Mouse (Mus musculus) liver, embryonic 14.5 days (tissue): ENCODE measurements around the gene Pla2g4d.

Experiments used
- CTCF ChIP-seq: IDR thresholded peaks from 2 replicates; pipeline ENCODE4 v1.5.1; 2016; ENCODE audit warnings: antibody characterized with exemption, low read depth, control low read depth
- EP300 ChIP-seq: IDR thresholded peaks from 2 replicates; pipeline ENCODE4 v1.6.1; 2016; ENCODE audit warnings: antibody characterized with exemption, low read depth

DNA sequence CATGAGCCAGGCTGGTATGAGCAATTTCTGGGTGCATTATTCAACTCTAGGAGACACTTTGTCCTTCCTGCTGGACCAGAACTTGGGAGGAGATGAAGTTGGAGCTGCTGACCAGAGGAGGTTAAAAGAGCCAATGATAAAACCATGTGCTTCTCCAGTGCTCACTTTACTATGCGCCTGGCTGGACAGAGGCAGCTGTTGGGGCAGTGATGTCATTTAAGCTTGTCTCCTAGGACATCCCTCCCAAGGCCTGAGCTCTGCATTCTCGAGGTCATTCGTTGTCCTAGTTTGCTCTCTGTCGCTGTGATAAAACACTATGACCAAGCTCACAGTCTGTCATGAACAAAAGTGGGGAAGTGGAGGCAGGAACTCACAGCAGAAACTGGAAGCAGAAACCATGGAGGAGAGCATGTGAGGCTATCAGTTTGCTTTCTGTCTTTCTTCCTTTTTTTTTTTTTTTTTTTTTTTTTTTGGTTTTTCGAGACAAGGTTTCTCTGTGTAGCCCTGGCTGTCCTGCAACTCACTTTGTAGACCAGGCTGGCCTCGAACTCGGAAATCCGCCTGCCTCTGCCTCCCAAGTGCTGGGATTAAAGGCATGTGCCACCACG is 2.6 kb upstream of the Pla2g4d start:
- TF ChIP-seq CTCF (no peak), EP300 (no peak)
